Comparison of ENCODE assay signal across 8 mouse cellular contexts in the genomic region with DNA sequence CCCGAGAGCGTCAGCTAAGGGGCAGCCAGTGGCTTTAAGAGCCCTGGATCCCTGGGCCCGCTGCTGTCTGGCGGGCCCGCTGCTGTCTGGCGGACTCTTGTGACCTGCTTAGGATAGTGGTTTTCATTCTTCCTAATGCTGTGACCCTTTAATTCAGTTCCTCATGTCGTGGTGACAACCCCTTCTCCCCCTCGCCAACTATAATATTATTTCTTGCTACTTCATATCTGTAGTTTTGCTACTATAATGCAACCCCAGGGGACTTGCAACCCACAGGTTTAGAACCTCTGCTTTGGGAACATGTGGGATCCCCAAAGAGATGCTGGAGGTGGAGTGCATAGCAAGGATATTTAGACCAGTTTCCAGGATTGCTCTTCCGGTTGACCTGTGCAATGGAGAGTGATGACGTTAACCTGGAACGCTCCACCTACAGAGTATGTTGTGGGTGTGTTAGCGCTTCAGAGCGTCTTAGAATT. TPM values are rescaled to one million over a fixed set of nuclear protein-coding genes. Genes with fewer than 3 reads are reported as not detected.
DNase-seq lines count a peak whose midpoint lies in the region; ATAC-seq and TF ChIP-seq lines count a peak whose summit lies in the region.

No protein-coding gene starts in this region.

- TF ChIP-seq POLR2A in brain, embryonic 14.5 days (IDR thresholded peaks at IDR 0.05; ENCODE audit: borderline replicate concordance, extremely low read depth, insufficient read depth, insufficient read length, poor library complexity, severe bottlenecking): no peak

- peak overlapping the region; percentile 79 for H3K27ac ChIP-seq in layer of hippocampus, adult 2 months
- peak overlapping the region; percentile 94 for H3K27ac ChIP-seq in forebrain, embryonic 13.5 days
- H3K27ac ChIP-seq in liver, embryonic 13.5 days: peak overlapping the region; percentile 35; the same call in 1 of the 2 replicates
- peak overlapping the region; percentile 96 for H3K27ac ChIP-seq in neural tube, embryonic 15.5 days (replicated peaks)

- peak overlapping the region; percentile 59 for H3K9ac ChIP-seq in forebrain, embryonic 13.5 days
- peak overlapping the region; percentile 63 for H3K9ac ChIP-seq in liver, embryonic 13.5 days
- H3K9ac ChIP-seq in neural tube, embryonic 15.5 days (replicated peaks): peak overlapping the region; percentile 51

- H3K4me2 ChIP-seq in forebrain, embryonic 13.5 days: peak overlapping the region; percentile 81
- peak overlapping the region; percentile 99 for H3K4me2 ChIP-seq in liver, embryonic 13.5 days
- H3K4me2 ChIP-seq in neural tube, embryonic 15.5 days: peak overlapping the region; percentile 75

- H3K27me3 ChIP-seq in forebrain, embryonic 13.5 days: no peaks in the 10 kb centered on the region
- H3K27me3 ChIP-seq in liver, embryonic 13.5 days: no peaks in the 10 kb centered on the region
- no peaks in the 10 kb centered on the region for H3K27me3 ChIP-seq in neural tube, embryonic 15.5 days (replicated peaks)

- peak overlapping the region; percentile 94 for H3K4me3 ChIP-seq in layer of hippocampus, adult 2 months
- peak overlapping the region; percentile 79 for H3K4me3 ChIP-seq in forebrain, embryonic 13.5 days
- H3K4me3 ChIP-seq in liver, embryonic 13.5 days (replicated peaks): peak overlapping the region; percentile 75
- peak overlapping the region; percentile 86 for H3K4me3 ChIP-seq in neural tube, embryonic 15.5 days (replicated peaks)

- H3K9me3 ChIP-seq in forebrain, embryonic 13.5 days (replicated peaks): no peaks in the 10 kb centered on the region
- H3K9me3 ChIP-seq in liver, embryonic 13.5 days (replicated peaks): no peaks in the 10 kb centered on the region
- no peaks in the 10 kb centered on the region for H3K9me3 ChIP-seq in neural tube, embryonic 15.5 days (replicated peaks)

- 33% methylated on average over 13 of the region's 13 CpGs for WGBS in forebrain, embryonic 13.5 days
- WGBS in liver, embryonic 13.5 days (ENCODE audit: insufficient replicate concordance): 31% methylated on average over 13 of the region's 13 CpGs
- 31% methylated on average over 13 of the region's 13 CpGs for WGBS in neural tube, embryonic 15.5 days

- ATAC-seq in forebrain, embryonic 13.5 days: peak; percentile 30
- 0 out of 2 replicates have a peak, but pooled peaks have one; percentile 8 for ATAC-seq in liver, embryonic 13.5 days (ENCODE audit: low read depth)
- ATAC-seq in neural tube, embryonic 15.5 days (ENCODE audit: low FRiP score): peak; percentile 40

- no peak for TF ChIP-seq CTCF in layer of hippocampus, adult 2 months (conservative IDR thresholded peaks at IDR 0.05)
- no peak for TF ChIP-seq CTCF in brain, embryonic 14.5 days (IDR thresholded peaks at IDR 0.05; ENCODE audit: borderline replicate concordance, extremely low read depth, insufficient read depth, insufficient read length)

- H3K4me1 ChIP-seq in forebrain, embryonic 13.5 days: peaks cover 20% of the 10 kb centered on the region
- peaks cover 35% of the 10 kb centered on the region for H3K4me1 ChIP-seq in liver, embryonic 13.5 days (replicated peaks)
- peaks cover 25% of the 10 kb centered on the region for H3K4me1 ChIP-seq in neural tube, embryonic 15.5 days

- H3K36me3 ChIP-seq in forebrain, embryonic 13.5 days (ENCODE audit: poor library complexity, severe bottlenecking): no peaks in the 10 kb centered on the region
- no peaks in the 10 kb centered on the region for H3K36me3 ChIP-seq in liver, embryonic 13.5 days
- no peaks in the 10 kb centered on the region for H3K36me3 ChIP-seq in neural tube, embryonic 15.5 days

- no peak for DNase-seq in layer of hippocampus, adult 2 months (ENCODE audit: low spot score in 2 of 2)
- no peak for DNase-seq in layer of hippocampus, postnatal 25 days (ENCODE audit: extremely low spot score in 1 of 2, low spot score in 1 of 2)
- DNase-seq in brain, embryonic 14.5 days (ENCODE audit: low read depth): peak; percentile 41
- no peak for DNase-seq in liver, embryonic 13.5 days
- no peak for DNase-seq in ovary, postnatal 10 days (ENCODE audit: low spot score)
- DNase-seq in thymus, adult 18-20 months: no peak

RNA-seq across cellular contexts. Expression of gene Pjvk, which starts 0.4 kb away (rescaled TPM):
- under 1 TPM in 1 of 2 experiments, not detected in 1; 0.39 TPM for total RNA-seq in layer of hippocampus, adult 2 months (2021)
- total RNA-seq in layer of hippocampus, postnatal 25 days (2021): not detected
- 0.42 and 0.55 TPM in 2 replicates for polyA plus RNA-seq in brain, embryonic 14.5 days (2012; rRNA removed)
- polyA plus RNA-seq in forebrain, embryonic 13.5 days (2015; fragmentation: Nextera tagmentation; extraction: Ambion mirVana): 0.90 and 1.2 TPM in 2 replicates
- polyA plus RNA-seq in liver, embryonic 13.5 days (2015; fragmentation: Nextera tagmentation; extraction: Ambion mirVana): not detected in 2 replicates
- polyA plus RNA-seq in neural tube, embryonic 15.5 days (2015; fragmentation: Nextera tagmentation; extraction: Ambion mirVana): 0.45 and 0.65 TPM in 2 replicates

RNA-seq across cellular contexts. Expression of gene Prkra, which starts 0.9 kb away (rescaled TPM):
- 10 to 100 TPM; 17.7 to 19.3 TPM for total RNA-seq in layer of hippocampus, adult 2 months (2021)
- total RNA-seq in layer of hippocampus, postnatal 25 days (2021): 10 to 100 TPM; 16.6 to 19.1 TPM
- 85.8 and 89.5 TPM in 2 replicates for polyA plus RNA-seq in brain, embryonic 14.5 days (2012; rRNA removed)
- 95.0 and 99.3 TPM in 2 replicates for polyA plus RNA-seq in forebrain, embryonic 13.5 days (2015; fragmentation: Nextera tagmentation; extraction: Ambion mirVana)
- 9.6 and 11.5 TPM in 2 replicates for polyA plus RNA-seq in liver, embryonic 13.5 days (2015; fragmentation: Nextera tagmentation; extraction: Ambion mirVana)
- polyA plus RNA-seq in neural tube, embryonic 15.5 days (2015; fragmentation: Nextera tagmentation; extraction: Ambion mirVana): 87.7 and 98.9 TPM in 2 replicates

RNA-seq across cellular contexts. Expression of gene Fkbp7, which starts 24.2 kb away (rescaled TPM):
- 1 to 10 TPM; 5.0 to 6.1 TPM for total RNA-seq in layer of hippocampus, adult 2 months (2021)
- total RNA-seq in layer of hippocampus, postnatal 25 days (2021): 1 to 10 TPM; 5.1 to 6.2 TPM
- 7.4 and 9.6 TPM in 2 replicates for polyA plus RNA-seq in brain, embryonic 14.5 days (2012; rRNA removed)
- polyA plus RNA-seq in forebrain, embryonic 13.5 days (2015; fragmentation: Nextera tagmentation; extraction: Ambion mirVana): 10.5 and 11.4 TPM in 2 replicates
- 6.4 and 7.1 TPM in 2 replicates for polyA plus RNA-seq in liver, embryonic 13.5 days (2015; fragmentation: Nextera tagmentation; extraction: Ambion mirVana)
- 20.8 and 24.1 TPM in 2 replicates for polyA plus RNA-seq in neural tube, embryonic 15.5 days (2015; fragmentation: Nextera tagmentation; extraction: Ambion mirVana)

RNA-seq across cellular contexts. Expression of gene Plekha3, which starts 26.4 kb away (rescaled TPM):
- total RNA-seq in layer of hippocampus, adult 2 months (2021): 10 to 100 TPM; 43.9 to 48.0 TPM
- 10 to 100 TPM; 38.0 to 42.0 TPM for total RNA-seq in layer of hippocampus, postnatal 25 days (2021)
- polyA plus RNA-seq in brain, embryonic 14.5 days (2012; rRNA removed): 17.7 and 18.7 TPM in 2 replicates
- polyA plus RNA-seq in forebrain, embryonic 13.5 days (2015; fragmentation: Nextera tagmentation; extraction: Ambion mirVana): 4.5 and 6.4 TPM in 2 replicates
- polyA plus RNA-seq in liver, embryonic 13.5 days (2015; fragmentation: Nextera tagmentation; extraction: Ambion mirVana): 3.8 and 4.2 TPM in 2 replicates
- polyA plus RNA-seq in neural tube, embryonic 15.5 days (2015; fragmentation: Nextera tagmentation; extraction: Ambion mirVana): 11.0 and 12.5 TPM in 2 replicates

Comparison
In these comparisons a context has a peak if more than half of its experiments do, and no peak if none do; other contexts are left out.
1. H3K27ac ChIP-seq: peak in every context shown above with its lines; median percentile 96 in neural tube, embryonic 15.5 days; 94 in forebrain, embryonic 13.5 days; 79 in layer of hippocampus, adult 2 months; 35 in liver, embryonic 13.5 days.